Mouse (Mus musculus) gastrocnemius, postnatal 25 days (tissue): ENCODE results near the gene Zfp408. TPM values are rescaled to one million over a fixed set of nuclear protein-coding genes. Genes with fewer than 3 reads are reported as not detected.

ENCODE experiments used
- DNase-seq: peaks from one replicate; pipeline ENCODE4 v3.0.0; 2022
- total RNA-seq, 2 experiments: library from RNA; stranded (reverse); gene quantifications; 1 replicate in 1 of 2; 2 replicates in 1 of 2; pipeline ENCODE4 v1.2.3; 2021

The Zfp408 gene
- total RNA-seq, 2 experiments from 2014 or later, result 2.2 to 3.7 TPM

DNA sequence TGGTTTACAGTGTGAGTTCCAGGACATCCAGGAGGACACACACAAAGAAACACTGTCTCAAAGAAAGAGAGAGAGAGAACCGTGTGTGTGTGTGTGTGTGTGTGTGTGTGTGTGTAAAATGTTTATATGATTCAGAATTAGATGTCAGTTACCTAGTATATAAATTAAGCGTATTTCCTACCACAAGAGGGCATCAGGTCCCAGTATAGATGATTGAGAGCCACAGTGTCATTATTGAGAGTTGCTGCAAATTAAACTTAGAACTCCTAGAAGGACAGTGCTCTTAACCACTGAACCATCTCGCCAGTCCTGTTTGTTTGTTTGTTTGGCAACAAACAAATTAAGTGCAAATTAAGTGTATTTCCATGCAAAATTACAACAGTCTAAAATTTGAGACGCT is 47.2 kb downstream of the Zfp408 start:
- DNase-seq, result no peak

DNA sequence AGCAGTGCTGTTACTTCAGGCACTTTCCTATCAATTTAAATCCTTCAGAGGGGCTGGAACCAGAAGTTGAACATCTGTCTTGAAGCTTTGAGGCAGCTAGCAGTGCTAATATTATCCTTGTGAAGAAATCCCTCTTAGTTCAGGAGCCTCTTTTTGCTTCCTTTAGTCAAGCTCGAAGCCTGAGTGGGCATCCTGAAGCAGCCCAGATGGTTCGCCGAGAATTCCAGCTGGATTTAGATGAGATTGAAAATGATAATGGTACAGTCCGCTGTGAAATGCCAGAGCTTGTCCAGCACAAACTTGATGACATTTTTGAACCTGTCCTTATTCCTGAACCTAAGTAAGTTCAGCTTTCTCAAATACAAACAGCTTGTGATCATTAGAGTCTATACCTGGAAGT is 49.1 kb downstream of the Zfp408 start:
- DNase-seq, result no peak

Other genes with a start within 250 kb of the Zfp408 start
- 10 to 100 TPM; 12.6 to 13.6 TPM for gene 1110051M20Rik, start 205.1 kb downstream of the Zfp408 start, total RNA-seq
- 10 to 100 TPM in 1 of 2 experiments, 1 to 10 TPM in 1; 8.9 to 12.1 TPM for gene Lrp4, start 192.3 kb downstream of the Zfp408 start, total RNA-seq
- gene Ckap5, start 123.0 kb downstream of the Zfp408 start, total RNA-seq, result 10 to 100 TPM; 27.0 TPM
- under 1 TPM in 1 of 2 experiments, not detected in 1; 0.26 TPM for gene F2, start 13.4 kb downstream of the Zfp408 start, total RNA-seq
- 1 to 10 TPM; 7.6 to 9.7 TPM for gene Arhgap1, start 69 bp upstream of the Zfp408 start, total RNA-seq
- gene Atg13, start 60.8 kb upstream of the Zfp408 start, total RNA-seq, result 10 to 100 TPM; 23.4 to 24.4 TPM
- 1 to 10 TPM; 3.4 TPM for gene Harbi1, start 61.1 kb upstream of the Zfp408 start, total RNA-seq
- gene Ambra1, start 80.3 kb upstream of the Zfp408 start, total RNA-seq, result 10 to 100 TPM; 12.6 to 13.0 TPM